Mouse (Mus musculus): ENCODE data around the gene Mip. TPM values are rescaled to one million over a fixed set of nuclear protein-coding genes. Genes with fewer than 3 reads are reported as not detected.

The Mip gene
- polyA plus RNA-seq, 1 experiment = 0.19 TPM

DNA sequence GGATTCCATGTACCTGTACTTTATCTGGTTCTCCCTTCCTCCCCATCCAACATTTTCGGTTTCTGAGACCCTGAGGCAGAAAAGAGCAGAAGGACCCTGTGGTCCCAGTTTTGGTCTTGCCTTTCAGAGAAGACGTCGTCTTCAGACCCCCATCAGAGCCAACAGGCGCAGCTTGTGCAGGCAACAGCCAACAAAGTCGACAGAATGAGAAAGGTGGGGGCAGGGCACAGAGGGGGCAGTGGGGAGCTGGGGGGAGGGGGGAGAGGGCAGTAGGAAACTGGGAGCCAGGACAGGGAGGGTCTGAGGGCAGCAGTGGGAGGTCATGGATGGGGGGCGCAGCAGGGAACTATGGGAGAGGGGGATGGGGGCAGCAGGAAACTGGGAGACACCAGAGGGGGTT, 52.5 kb downstream of the Mip start:
- Histone ChIP-seq H3K4me3 (ENCODE audit: control insufficient read depth, insufficient read depth, low read length) (no peak overlapping the region), H3K4me1 (replicated peaks; ENCODE audit: control insufficient read depth, insufficient read depth, low read length) (no peaks in the 10 kb centered on the region), H3K27me3 (ENCODE audit: control insufficient read depth, insufficient read depth, low read length) (no peaks in the 10 kb centered on the region), H3K27ac (ENCODE audit: control insufficient read depth, insufficient read depth, low read length) (no peak overlapping the region), H3K36me3 (ENCODE audit: control insufficient read depth, insufficient read depth, low read length) (peaks cover 49% of the 10 kb centered on the region)
- 85% methylated on average over 6 of the region's 6 CpGs for WGBS
- no peak for DNase-seq
- no peak for TF ChIP-seq POLR2A (IDR thresholded peaks at IDR 0.05; ENCODE audit: control insufficient read depth, extremely low read depth, insufficient read depth, low read length, poor library complexity)
- TF ChIP-seq CTCF (IDR thresholded peaks at IDR 0.05; ENCODE audit: borderline replicate concordance, control insufficient read depth, extremely low read depth, insufficient read depth, low read length, poor library complexity) = no peak

GRCm38 (mm10) chr10:128280943-128281342, 55.3 kb downstream of the Mip start:
- 94% methylated on average over 6 of the region's 6 CpGs for WGBS
- H3K4me1 ChIP-seq (replicated peaks; ENCODE audit: control insufficient read depth, insufficient read depth, low read length) = no peaks in the 10 kb centered on the region
- no peak overlapping the region for H3K4me3 ChIP-seq (ENCODE audit: control insufficient read depth, insufficient read depth, low read length)
- no peak for DNase-seq
- H3K36me3 ChIP-seq (ENCODE audit: control insufficient read depth, insufficient read depth, low read length) = peaks cover 73% of the 10 kb centered on the region
- no peaks in the 10 kb centered on the region for H3K27me3 ChIP-seq (ENCODE audit: control insufficient read depth, insufficient read depth, low read length)
- H3K27ac ChIP-seq (ENCODE audit: control insufficient read depth, insufficient read depth, low read length) = no peak overlapping the region
- TF ChIP-seq POLR2A (IDR thresholded peaks at IDR 0.05; ENCODE audit: control insufficient read depth, extremely low read depth, insufficient read depth, low read length, poor library complexity) (no peak), CTCF (IDR thresholded peaks at IDR 0.05; ENCODE audit: borderline replicate concordance, control insufficient read depth, extremely low read depth, insufficient read depth, low read length, poor library complexity) (no peak)

Other genes with a start within 250 kb of the Mip start
- gene Hsd17b6, start 218.2 kb upstream of the Mip start, polyA plus RNA-seq (2012; rRNA removed) = 1.2 and 1.6 TPM in 2 replicates
- 20.8 and 21.1 TPM in 2 replicates for gene Prim1, start 210.7 kb upstream of the Mip start, polyA plus RNA-seq (2012; rRNA removed)
- 204 and 209 TPM in 2 replicates for gene Naca, start 190.3 kb upstream of the Mip start, polyA plus RNA-seq (2012; rRNA removed)
- gene Ptges3, start 166.9 kb upstream of the Mip start, polyA plus RNA-seq (2012; rRNA removed) = 55.7 and 99.1 TPM in 2 replicates
- 3,947 and 4,074 TPM in 2 replicates for gene Atp5b, start 142.6 kb upstream of the Mip start, polyA plus RNA-seq (2012; rRNA removed)
- 126 and 131 TPM in 2 replicates for gene Baz2a, start 134.3 kb upstream of the Mip start, polyA plus RNA-seq (2012; rRNA removed)
- gene Rbms2, start 45.5 kb upstream of the Mip start, polyA plus RNA-seq (2012; rRNA removed) = 65.3 and 76.2 TPM in 2 replicates
- 1.2 and 6.6 TPM in 2 replicates for gene Gls2, start 31.4 kb upstream of the Mip start, polyA plus RNA-seq (2012; rRNA removed)
- gene Spryd4, start 14.0 kb upstream of the Mip start, polyA plus RNA-seq (2012; rRNA removed) = 9.8 and 10.9 TPM in 2 replicates
- gene Timeless, start 6.2 kb downstream of the Mip start, polyA plus RNA-seq (2012; rRNA removed) = 21.3 and 29.3 TPM in 2 replicates
- 0.39 and 0.96 TPM in 2 replicates for gene Apon, start 28.3 kb downstream of the Mip start, polyA plus RNA-seq (2012; rRNA removed)
- gene Apof, start 42.8 kb downstream of the Mip start, polyA plus RNA-seq (2012; rRNA removed) = 0.38 and 4.1 TPM in 2 replicates
- gene Stat2, start 44.7 kb downstream of the Mip start, polyA plus RNA-seq (2012; rRNA removed) = 54.9 and 62.0 TPM in 2 replicates
- 2.0 and 2.5 TPM in 2 replicates for gene Il23a, start 72.9 kb downstream of the Mip start, polyA plus RNA-seq (2012; rRNA removed)
- gene Pan2, start 77.5 kb downstream of the Mip start, polyA plus RNA-seq (2012; rRNA removed) = 67.5 and 68.4 TPM in 2 replicates
- gene Cnpy2, start 96.6 kb downstream of the Mip start, polyA plus RNA-seq (2012; rRNA removed) = 34.3 and 41.7 TPM in 2 replicates
- gene Cs, start 111.9 kb downstream of the Mip start, polyA plus RNA-seq (2012; rRNA removed) = 215 and 225 TPM in 2 replicates
- gene Coq10a, start 143.2 kb downstream of the Mip start, polyA plus RNA-seq (2012; rRNA removed) = 62.9 and 71.7 TPM in 2 replicates
- 71.0 and 87.0 TPM in 2 replicates for gene Ankrd52, start 151.3 kb downstream of the Mip start, polyA plus RNA-seq (2012; rRNA removed)
- 0.53 and 0.65 TPM in 2 replicates for gene Slc39a5, start 175.4 kb downstream of the Mip start, polyA plus RNA-seq (2012; rRNA removed)
- gene Nabp2, start 185.7 kb downstream of the Mip start, polyA plus RNA-seq (2012; rRNA removed) = 18.0 and 20.8 TPM in 2 replicates
- 37.8 and 40.4 TPM in 2 replicates for gene Rnf41, start 185.8 kb downstream of the Mip start, polyA plus RNA-seq (2012; rRNA removed)
- gene Smarcc2, start 233.4 kb downstream of the Mip start, polyA plus RNA-seq (2012; rRNA removed) = 176 and 211 TPM in 2 replicates